8 mouse cellular contexts compared by ENCODE assay signal in genomic region chr19:47049840-47050239, GRCm38 (mm10). TPM values are rescaled to one million over a fixed set of nuclear protein-coding genes. Genes with fewer than 3 reads are reported as not detected.
DNase-seq lines count a peak whose midpoint lies in the region; ATAC-seq lines count a peak whose summit lies in the region.

No protein-coding gene starts in this region.

- H3K9me3 ChIP-seq in liver, embryonic 11.5 days (ENCODE audit: control insufficient read depth, low read length) = no peaks in the 10 kb centered on the region
- H3K9me3 ChIP-seq in embryonic facial prominence, embryonic 10.5 days = no peaks in the 10 kb centered on the region
- H3K9me3 ChIP-seq in hindbrain, embryonic 13.5 days = no peaks in the 10 kb centered on the region
- H3K9me3 ChIP-seq in midbrain, embryonic 16.5 days (replicated peaks; ENCODE audit: control insufficient read depth, low read length, poor library complexity, severe bottlenecking) = no peaks in the 10 kb centered on the region

- H3K4me1 ChIP-seq in liver, embryonic 11.5 days (replicated peaks; ENCODE audit: control insufficient read depth, insufficient read depth, low read length) = peaks cover 12% of the 10 kb centered on the region
- H3K4me1 ChIP-seq in embryonic facial prominence, embryonic 10.5 days = peaks cover 20% of the 10 kb centered on the region
- peaks cover 21% of the 10 kb centered on the region for H3K4me1 ChIP-seq in hindbrain, embryonic 13.5 days (replicated peaks)
- H3K4me1 ChIP-seq in midbrain, embryonic 16.5 days (ENCODE audit: control insufficient read depth, insufficient read depth, low read length) = peaks cover 12% of the 10 kb centered on the region

- peak overlapping the region; percentile 73 for H3K4me2 ChIP-seq in liver, embryonic 11.5 days
- peak overlapping the region; percentile 74 for H3K4me2 ChIP-seq in hindbrain, embryonic 13.5 days
- peak overlapping the region; percentile 87 for H3K4me2 ChIP-seq in midbrain, embryonic 16.5 days (ENCODE audit: low read length)

- H3K36me3 ChIP-seq in liver, embryonic 11.5 days (ENCODE audit: control insufficient read depth, insufficient read depth, low read length) = peaks cover 14% of the 10 kb centered on the region
- H3K36me3 ChIP-seq in embryonic facial prominence, embryonic 10.5 days (replicated peaks) = peaks cover 36% of the 10 kb centered on the region
- peaks cover 31% of the 10 kb centered on the region for H3K36me3 ChIP-seq in hindbrain, embryonic 13.5 days
- H3K36me3 ChIP-seq in midbrain, embryonic 16.5 days (ENCODE audit: control insufficient read depth, insufficient read depth, low read length) = peaks cover 5% of the 10 kb centered on the region

- peak overlapping the region; percentile 66 for H3K4me3 ChIP-seq in liver, embryonic 11.5 days (ENCODE audit: low read depth, low read length)
- peak overlapping the region; percentile 92 for H3K4me3 ChIP-seq in embryonic facial prominence, embryonic 10.5 days
- H3K4me3 ChIP-seq in hindbrain, embryonic 13.5 days = peak overlapping the region; percentile 88
- H3K4me3 ChIP-seq in midbrain, embryonic 16.5 days (ENCODE audit: low read depth, low read length) = peak overlapping the region; percentile 95

- ATAC-seq in liver, embryonic 11.5 days (replicated peaks; ENCODE audit: low FRiP score) = no peak
- no peak for ATAC-seq in hindbrain, embryonic 13.5 days (ENCODE audit: low FRiP score)
- ATAC-seq in midbrain, embryonic 16.5 days = peak; percentile 33; the same call in 1 of the 2 replicates
- no peak for ATAC-seq in inflammation-experienced regulatory T-cells, adult 6 months

- H3K27me3 ChIP-seq in liver, embryonic 11.5 days (replicated peaks; ENCODE audit: control insufficient read depth, insufficient read depth, low read length) = no peaks in the 10 kb centered on the region
- no peaks in the 10 kb centered on the region for H3K27me3 ChIP-seq in embryonic facial prominence, embryonic 10.5 days (replicated peaks; ENCODE audit: low read depth, poor library complexity, severe bottlenecking)
- no peaks in the 10 kb centered on the region for H3K27me3 ChIP-seq in hindbrain, embryonic 13.5 days
- no peaks in the 10 kb centered on the region for H3K27me3 ChIP-seq in midbrain, embryonic 16.5 days (ENCODE audit: control insufficient read depth, insufficient read depth, low read depth, low read length)

- 6% methylated on average over 7 of the region's 7 CpGs for WGBS in liver, embryonic 11.5 days
- 11% methylated on average over 7 of the region's 7 CpGs for WGBS in embryonic facial prominence, embryonic 10.5 days
- WGBS in hindbrain, embryonic 13.5 days = 13% methylated on average over 7 of the region's 7 CpGs
- WGBS in midbrain, embryonic 16.5 days = 8% methylated on average over 7 of the region's 7 CpGs

- H3K27ac ChIP-seq in liver, embryonic 11.5 days (ENCODE audit: low read depth, low read length) = peak overlapping the region; percentile 89; the same call in 1 of the 2 replicates
- H3K27ac ChIP-seq in embryonic facial prominence, embryonic 10.5 days (replicated peaks) = peak overlapping the region; percentile 96; the same call in 1 of the 2 replicates
- peak overlapping the region; percentile 96 for H3K27ac ChIP-seq in hindbrain, embryonic 13.5 days
- H3K27ac ChIP-seq in midbrain, embryonic 16.5 days (ENCODE audit: low read length) = peak overlapping the region; percentile 95; the same call in 1 of the 2 replicates

- H3K9ac ChIP-seq in liver, embryonic 11.5 days (ENCODE audit: low read depth, low read length) = peak overlapping the region; percentile 73
- H3K9ac ChIP-seq in hindbrain, embryonic 13.5 days = peak overlapping the region; percentile 92
- H3K9ac ChIP-seq in midbrain, embryonic 16.5 days (ENCODE audit: low read depth, low read length) = peak overlapping the region; percentile 93

- no peak for DNase-seq in liver, embryonic 11.5 days (ENCODE audit: low spot score)
- no peak for DNase-seq in liver
- no peak for DNase-seq in embryonic facial prominence, embryonic 10.5 days (ENCODE audit: low spot score)
- no peak for DNase-seq in cerebellum, postnatal 4 days (ENCODE audit: low spot score in 2 of 2)
- DNase-seq in adrenal gland, adult (ENCODE audit: inconsistent age in 2 of 2, low spot score in 1 of 2) = no peak

RNA-seq across cellular contexts. Expression of gene Pcgf6, which starts 0.9 kb away (rescaled TPM):
- polyA plus RNA-seq in liver, embryonic 11.5 days (2014; fragmentation: Nextera tagmentation; extraction: Ambion mirVana) = 28.6 and 32.9 TPM in 2 replicates
- 36.1 and 36.5 TPM in 2 replicates for polyA plus RNA-seq in embryonic facial prominence, embryonic 10.5 days (2016; fragmentation: Nextera tagmentation; extraction: Ambion mirVana)
- polyA plus RNA-seq in hindbrain, embryonic 13.5 days (2015; fragmentation: Nextera tagmentation; extraction: Ambion mirVana) = 31.1 and 31.2 TPM in 2 replicates
- 33.9 and 35.1 TPM in 2 replicates for polyA plus RNA-seq in midbrain, embryonic 16.5 days (2015; fragmentation: Nextera tagmentation; extraction: Ambion mirVana)
- polyA plus RNA-seq in inflammation-experienced regulatory T-cells, adult 6 months (2017; shearing (Covaris generic)) = 10 to 100 TPM in 1 of 3 experiments, 1 to 10 TPM in 2; 4.9 to 10.8 (median 9.7) TPM

RNA-seq across cellular contexts. Expression of gene Taf5, which starts 17.7 kb away (rescaled TPM):
- polyA plus RNA-seq in liver, embryonic 11.5 days (2014; fragmentation: Nextera tagmentation; extraction: Ambion mirVana) = 9.0 TPM in 2 replicates
- polyA plus RNA-seq in embryonic facial prominence, embryonic 10.5 days (2016; fragmentation: Nextera tagmentation; extraction: Ambion mirVana) = 7.2 and 7.5 TPM in 2 replicates
- 6.0 and 6.9 TPM in 2 replicates for polyA plus RNA-seq in hindbrain, embryonic 13.5 days (2015; fragmentation: Nextera tagmentation; extraction: Ambion mirVana)
- polyA plus RNA-seq in midbrain, embryonic 16.5 days (2015; fragmentation: Nextera tagmentation; extraction: Ambion mirVana) = 4.7 and 5.1 TPM in 2 replicates
- polyA plus RNA-seq in inflammation-experienced regulatory T-cells, adult 6 months (2017; shearing (Covaris generic)) = 1 to 10 TPM; 1.6 to 3.3 (median 1.8) TPM

RNA-seq across cellular contexts. Expression of gene Nt5c2, which starts 34.9 kb away (rescaled TPM):
- 107 and 110 TPM in 2 replicates for polyA plus RNA-seq in liver, embryonic 11.5 days (2014; fragmentation: Nextera tagmentation; extraction: Ambion mirVana)
- polyA plus RNA-seq in embryonic facial prominence, embryonic 10.5 days (2016; fragmentation: Nextera tagmentation; extraction: Ambion mirVana) = 73.7 and 74.1 TPM in 2 replicates
- polyA plus RNA-seq in hindbrain, embryonic 13.5 days (2015; fragmentation: Nextera tagmentation; extraction: Ambion mirVana) = 93.2 and 98.1 TPM in 2 replicates
- polyA plus RNA-seq in midbrain, embryonic 16.5 days (2015; fragmentation: Nextera tagmentation; extraction: Ambion mirVana) = 85.7 and 93.4 TPM in 2 replicates
- 10 to 100 TPM; 22.1 to 37.3 (median 31.6) TPM for polyA plus RNA-seq in inflammation-experienced regulatory T-cells, adult 6 months (2017; shearing (Covaris generic))

RNA-seq across cellular contexts. Expression of gene Ina, which starts 35.3 kb away (rescaled TPM):
- polyA plus RNA-seq in liver, embryonic 11.5 days (2014; fragmentation: Nextera tagmentation; extraction: Ambion mirVana) = 0.26 and 0.53 TPM in 2 replicates
- polyA plus RNA-seq in embryonic facial prominence, embryonic 10.5 days (2016; fragmentation: Nextera tagmentation; extraction: Ambion mirVana) = 24.3 and 28.3 TPM in 2 replicates
- 684 and 706 TPM in 2 replicates for polyA plus RNA-seq in hindbrain, embryonic 13.5 days (2015; fragmentation: Nextera tagmentation; extraction: Ambion mirVana)
- 424 and 528 TPM in 2 replicates for polyA plus RNA-seq in midbrain, embryonic 16.5 days (2015; fragmentation: Nextera tagmentation; extraction: Ambion mirVana)
- polyA plus RNA-seq in inflammation-experienced regulatory T-cells, adult 6 months (2017; shearing (Covaris generic)) = not detected

RNA-seq across cellular contexts. Expression of gene Usmg5, which starts 40.6 kb away (rescaled TPM):
- 1,203 and 1,215 TPM in 2 replicates for polyA plus RNA-seq in liver, embryonic 11.5 days (2014; fragmentation: Nextera tagmentation; extraction: Ambion mirVana)
- 1,163 and 1,191 TPM in 2 replicates for polyA plus RNA-seq in embryonic facial prominence, embryonic 10.5 days (2016; fragmentation: Nextera tagmentation; extraction: Ambion mirVana)
- 1,588 and 1,676 TPM in 2 replicates for polyA plus RNA-seq in hindbrain, embryonic 13.5 days (2015; fragmentation: Nextera tagmentation; extraction: Ambion mirVana)
- polyA plus RNA-seq in midbrain, embryonic 16.5 days (2015; fragmentation: Nextera tagmentation; extraction: Ambion mirVana) = 1,328 and 1,431 TPM in 2 replicates
- polyA plus RNA-seq in inflammation-experienced regulatory T-cells, adult 6 months (2017; shearing (Covaris generic)) = 100 to 1,000 TPM; 223 to 391 (median 299) TPM
